Mouse (Mus musculus) bone marrow macrophage, adult 2 months (primary cell): ENCODE results near the gene Ccdc151. TPM values are rescaled to one million over a fixed set of nuclear protein-coding genes. Genes with fewer than 3 reads are reported as not detected.

Experiments used
- H3K27ac ChIP-seq: 2 replicates; pipeline ENCODE4 v1.5.1; 2012; ENCODE audit warnings: low read depth, low read length; ENCODE audit not compliant: insufficient read depth
- H3K4me1 ChIP-seq: 2 replicates; pipeline ENCODE4 v1.6.1; 2012; ENCODE audit warnings: low read length; ENCODE audit not compliant: control insufficient read depth, insufficient read depth
- H3K4me3 ChIP-seq: 2 replicates; pipeline ENCODE4 v1.5.1; 2012; ENCODE audit warnings: mild to moderate bottlenecking, low read length, moderate library complexity; ENCODE audit not compliant: insufficient read depth
- CTCF ChIP-seq: IDR thresholded peaks from 2 replicates; pipeline ENCODE4 v1.5.1; 2012; ENCODE audit warnings: low read depth, mild to moderate bottlenecking, low read length, moderate library complexity
- POLR2A ChIP-seq: IDR thresholded peaks from 2 replicates; pipeline ENCODE4 v1.6.1; 2012; ENCODE audit warnings: mild to moderate bottlenecking, low read depth, low read length, borderline replicate concordance
- polyA plus RNA-seq: library from polyadenylated mRNA; stranded (reverse); fragments of >200 nt; gene quantifications from 2 replicates; pipeline ENCODE4 v1.2.4, GENCODE M21; 2012; ENCODE audit not compliant: missing spikeins, insufficient read depth, insufficient read length

The Ccdc151 gene
- polyA plus RNA-seq, 1 experiment, result not detected

DNA sequence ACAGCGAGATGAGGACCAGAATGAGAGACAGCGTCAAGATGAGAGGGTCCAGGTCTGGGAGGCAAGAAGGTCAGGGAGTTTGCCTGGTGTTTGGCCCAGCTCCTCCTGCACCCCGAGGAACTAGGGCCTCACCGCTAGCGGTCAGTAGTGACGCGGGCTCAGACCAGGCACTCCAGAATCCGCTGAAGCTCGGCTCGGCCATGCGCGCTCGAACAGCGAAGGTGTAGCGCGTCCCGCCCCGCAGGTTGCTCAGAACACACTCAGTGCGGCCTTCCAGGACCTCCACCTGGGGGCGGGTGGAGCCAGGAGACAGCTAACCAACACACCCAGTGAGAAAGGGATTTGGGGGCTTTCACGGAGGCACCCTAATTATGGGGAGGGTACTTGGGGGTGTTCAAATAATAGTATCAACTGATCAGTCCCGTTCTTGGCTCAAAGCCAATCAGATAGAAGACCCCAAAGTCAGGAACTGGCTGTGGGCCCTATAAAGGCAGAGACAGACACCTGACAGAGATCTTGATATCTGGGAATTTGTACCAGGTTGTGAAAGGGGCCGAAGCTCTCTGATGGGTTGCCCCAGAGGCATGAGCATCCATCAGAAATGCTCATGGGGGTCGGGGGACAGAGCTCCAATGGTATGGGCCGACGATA, 41.8 kb downstream of the Ccdc151 start:
- H3K27ac ChIP-seq, result no peak overlapping the region
- TF ChIP-seq CTCF (no peak), POLR2A (no peak)
- H3K4me3 ChIP-seq, result no peak overlapping the region
- peaks cover 3% of the 10 kb centered on the region; the same call in 1 of the 2 replicates for H3K4me1 ChIP-seq

DNA sequence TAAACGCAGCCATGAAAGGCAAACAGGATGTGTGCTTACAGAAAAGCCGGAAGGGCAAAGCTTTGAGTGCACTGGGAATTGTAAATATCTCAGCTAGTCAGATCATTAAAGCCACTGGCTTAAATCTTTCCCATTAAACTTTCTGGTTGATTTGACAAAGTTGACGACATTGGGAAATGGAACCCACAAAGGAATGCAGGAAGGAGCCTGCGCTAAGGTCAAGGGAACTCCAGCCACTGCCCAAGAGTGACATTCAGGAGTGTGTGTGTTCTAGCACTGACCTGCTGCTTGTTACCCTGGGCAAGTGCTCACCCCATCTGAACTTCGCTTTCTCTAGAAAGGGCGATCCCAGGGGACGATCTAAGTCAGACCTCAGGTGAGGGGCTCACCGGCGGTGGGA, 42.3 kb downstream of the Ccdc151 start:
- no peak overlapping the region for H3K4me3 ChIP-seq
- H3K27ac ChIP-seq, result no peak overlapping the region
- H3K4me1 ChIP-seq, result peaks cover 3% of the 10 kb centered on the region; the same call in 1 of the 2 replicates

DNA sequence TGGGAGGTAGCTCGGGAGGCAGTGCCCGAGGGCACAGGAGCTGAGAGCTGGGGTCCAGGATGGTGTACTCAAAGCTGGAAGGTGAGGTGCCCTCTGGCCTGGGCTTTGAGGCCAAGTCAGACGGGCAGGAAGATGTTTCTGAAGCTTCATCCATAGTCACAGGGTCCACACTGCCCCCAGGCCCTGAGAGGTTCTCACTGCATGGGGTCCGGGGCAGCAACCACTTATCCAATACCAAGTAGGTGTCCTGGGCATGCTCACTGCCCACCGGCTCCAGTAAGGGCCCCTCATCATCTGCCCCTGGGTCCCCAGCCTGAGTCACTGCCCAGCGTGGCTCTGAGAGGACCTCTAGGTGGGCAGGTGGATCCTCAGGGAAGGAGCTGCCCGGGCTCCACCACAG, 43.2 kb downstream of the Ccdc151 start:
- no peak overlapping the region for H3K27ac ChIP-seq
- peaks cover 7% of the 10 kb centered on the region for H3K4me1 ChIP-seq
- TF ChIP-seq CTCF, result no peak
- TF ChIP-seq POLR2A, result no peak
- no peak overlapping the region for H3K4me3 ChIP-seq

More for the DNA sequence above, 42.3 kb downstream of the Ccdc151 start:
- TF ChIP-seq POLR2A (no peak), CTCF (no peak)

DNA sequence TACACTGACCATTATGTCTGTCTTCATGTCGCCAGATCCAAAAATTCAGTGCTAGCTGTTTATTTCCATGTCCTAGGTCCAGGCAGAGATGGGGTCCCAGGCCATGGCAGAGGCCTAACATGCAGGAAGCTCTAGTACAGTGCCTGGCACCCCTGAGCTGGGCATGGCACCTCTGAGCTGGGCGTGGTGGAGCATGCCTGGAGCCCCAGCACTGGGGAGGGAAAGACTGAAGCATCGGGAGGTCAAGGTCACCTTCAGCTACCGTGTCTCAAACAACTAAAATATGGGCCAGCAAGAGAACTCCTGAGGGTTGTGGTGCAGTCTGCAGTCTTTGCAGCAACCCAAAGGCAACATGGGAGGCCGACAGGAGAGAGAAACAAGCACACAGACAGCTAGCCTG, 44.1 kb downstream of the Ccdc151 start:
- TF ChIP-seq POLR2A (no peak), CTCF (no peak)
- H3K4me1 ChIP-seq, result peaks cover 4% of the 10 kb centered on the region
- H3K4me3 ChIP-seq, result no peak overlapping the region
- H3K27ac ChIP-seq, result no peak overlapping the region

DNA sequence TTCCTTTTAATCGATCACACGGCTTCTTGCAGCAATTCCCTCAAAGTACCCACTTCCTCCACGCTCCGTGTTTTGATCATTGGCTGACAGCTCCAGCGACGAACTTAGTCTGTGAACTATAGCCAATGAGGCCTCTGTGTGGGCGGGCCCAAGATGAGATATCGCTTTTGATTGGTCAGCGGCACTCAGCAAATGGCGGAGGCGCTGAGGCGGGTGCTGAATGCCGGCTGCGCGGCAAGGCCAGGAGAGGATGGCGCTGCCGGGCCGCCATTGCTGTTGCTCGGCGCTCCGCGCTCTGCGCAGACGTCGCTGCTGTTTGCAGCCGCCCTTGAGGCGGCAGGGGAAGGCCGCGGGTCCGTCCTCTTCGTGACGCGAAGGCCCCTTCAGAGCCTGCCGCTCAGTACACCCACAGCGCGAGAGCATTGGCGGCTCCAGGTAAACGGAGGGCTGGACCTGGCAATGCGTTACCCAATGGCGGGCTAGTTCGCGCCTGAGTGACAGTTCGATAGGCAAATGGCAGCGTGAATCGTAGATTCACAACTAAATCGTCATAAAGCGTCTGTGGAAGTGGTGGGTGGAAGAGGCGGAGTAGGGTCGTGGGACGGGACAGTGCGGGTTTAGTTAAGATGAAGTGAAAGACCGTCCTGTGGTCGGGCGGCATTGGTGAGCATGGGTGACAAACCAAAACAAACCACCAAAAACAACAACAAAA, 46.7 kb downstream of the Ccdc151 start, which contains the start of gene Swsap1:
Swsap1 (plus strand) TSS at position 186 of the 712 bp plus-strand sequence.
- no peak for TF ChIP-seq CTCF
- TF ChIP-seq POLR2A, result no peak
- H3K4me1 ChIP-seq, result peaks cover 4% of the 10 kb centered on the region
- peak within 1 kb of the TSS; percentile 73 for H3K27ac ChIP-seq
- H3K4me3 ChIP-seq, result peak within 1 kb of the TSS; percentile 69

DNA sequence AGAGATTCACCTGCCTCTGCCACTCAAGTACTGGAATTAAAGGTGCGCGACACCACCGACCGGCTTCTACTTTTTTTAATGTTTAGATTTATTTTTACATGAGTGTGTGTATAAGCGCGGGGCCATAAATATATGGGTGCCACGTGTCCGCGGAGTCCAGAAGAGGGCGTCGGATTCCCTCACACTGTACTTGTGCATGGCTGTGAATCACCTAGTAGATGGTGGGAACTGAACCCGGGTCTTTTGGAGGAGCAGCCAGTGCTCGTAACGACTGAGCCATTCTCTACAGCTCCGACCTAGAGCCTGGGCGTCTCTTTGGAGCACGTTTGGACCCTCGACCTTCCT, 47.2 kb downstream of the Ccdc151 start:
- peak overlapping the region; percentile 69 for H3K4me3 ChIP-seq
- peaks cover 4% of the 10 kb centered on the region for H3K4me1 ChIP-seq
- peak overlapping the region; percentile 73 for H3K27ac ChIP-seq
- TF ChIP-seq CTCF, result peak; percentile 61
- TF ChIP-seq POLR2A, result no peak

DNA sequence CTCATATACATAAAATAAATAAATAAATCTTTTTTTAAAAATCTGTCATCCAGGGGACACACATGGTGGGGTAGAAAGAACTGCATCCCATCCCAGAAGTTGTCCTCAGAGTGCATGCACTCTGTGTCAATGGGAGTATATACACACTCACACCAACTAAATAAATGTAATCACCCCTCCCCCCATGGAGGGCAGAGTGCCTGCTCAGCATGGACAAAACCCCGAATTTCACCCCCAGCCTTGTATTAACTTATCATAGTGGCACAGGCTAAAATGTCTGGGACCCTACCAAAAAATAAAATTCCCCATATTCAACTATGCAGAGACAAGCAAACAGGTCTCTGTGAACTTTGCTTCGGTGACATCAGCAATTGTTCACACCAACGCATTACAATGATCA, 47.8 kb downstream of the Ccdc151 start:
- no peak for TF ChIP-seq CTCF
- TF ChIP-seq POLR2A, result no peak
- Histone ChIP-seq H3K4me3 (no peak overlapping the region), H3K27ac (no peak overlapping the region)

DNA sequence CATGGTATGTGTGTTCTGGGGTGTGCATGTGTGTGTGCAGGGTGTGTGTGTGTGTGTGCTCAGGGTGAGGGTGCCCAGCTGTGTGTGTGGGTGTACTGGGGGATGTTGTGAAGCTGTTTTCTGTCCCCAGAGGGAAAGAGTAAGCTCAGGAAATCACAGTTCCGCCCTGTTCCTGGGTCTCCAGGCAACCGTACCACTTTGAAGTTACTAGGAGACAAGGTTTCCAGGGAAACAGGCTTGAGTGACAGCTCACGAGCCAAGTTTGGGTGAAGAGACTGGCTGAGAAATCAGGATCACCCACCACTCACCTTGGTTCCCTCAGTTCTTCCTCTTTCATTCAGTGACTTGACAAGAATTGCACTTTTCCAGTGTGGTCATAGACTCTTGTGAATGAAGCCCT, 48.8 kb downstream of the Ccdc151 start:
- H3K4me1 ChIP-seq, result peaks cover 4% of the 10 kb centered on the region
- no peak overlapping the region for H3K4me3 ChIP-seq
- no peak overlapping the region for H3K27ac ChIP-seq
- TF ChIP-seq POLR2A (no peak), CTCF (no peak)

More for the DNA sequence above, 47.8 kb downstream of the Ccdc151 start:
- H3K4me1 ChIP-seq, result peaks cover 4% of the 10 kb centered on the region

DNA sequence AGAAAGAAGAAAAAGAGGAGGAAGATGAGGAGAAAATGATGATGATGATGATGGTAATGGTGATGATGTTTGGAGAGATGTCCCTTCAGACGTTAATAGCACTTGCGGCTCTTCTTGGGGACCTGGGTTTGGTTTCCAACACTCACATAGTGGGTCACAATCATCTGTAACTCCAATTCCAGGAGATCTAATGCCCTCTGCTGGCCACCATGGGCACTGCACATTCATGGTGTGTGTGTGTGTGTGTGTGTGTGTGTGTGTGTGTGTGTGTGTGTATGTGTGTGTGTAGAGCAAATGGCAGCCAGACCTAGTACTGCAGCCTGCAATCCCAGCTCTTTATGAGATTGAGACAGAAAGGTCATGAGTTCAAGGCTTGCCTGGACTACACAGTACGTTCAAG, 50.5 kb downstream of the Ccdc151 start:
- no peak overlapping the region for H3K4me3 ChIP-seq
- H3K4me1 ChIP-seq, result peaks cover 4% of the 10 kb centered on the region
- H3K27ac ChIP-seq, result no peak overlapping the region
- no peak for TF ChIP-seq POLR2A
- no peak for TF ChIP-seq CTCF

DNA sequence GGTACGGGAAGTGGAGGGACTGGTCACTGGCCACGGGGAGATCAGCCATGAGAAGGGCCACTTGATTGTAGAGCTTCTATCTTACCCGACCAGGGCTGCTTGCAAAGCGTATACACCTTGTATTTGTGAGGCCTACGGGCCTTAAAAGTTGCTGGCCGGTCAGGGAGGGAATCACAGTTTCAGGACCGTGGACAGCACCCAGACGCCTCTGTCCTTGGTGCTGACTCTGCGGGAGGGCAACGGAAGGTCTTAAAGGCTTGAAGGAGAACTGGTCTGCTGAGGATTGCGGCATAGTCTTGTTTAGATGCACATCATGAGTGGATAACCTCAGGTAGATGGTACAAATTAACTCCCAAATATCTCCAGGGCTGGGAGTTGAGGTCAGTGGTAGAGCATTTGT, 52.1 kb downstream of the Ccdc151 start:
- no peak overlapping the region for H3K4me3 ChIP-seq
- TF ChIP-seq POLR2A, result no peak
- no peak for TF ChIP-seq CTCF
- H3K27ac ChIP-seq, result no peak overlapping the region
- peaks cover 4% of the 10 kb centered on the region for H3K4me1 ChIP-seq
